Mouse (Mus musculus) cortical plate, adult 2 months (tissue): Measurements from ENCODE around the gene Fpgs.

ENCODE experiments used
- CTCF ChIP-seq: fragments of 200-500 bp; IDR thresholded peaks from 2 replicates; pipeline ENCODE4 v1.5.1; 2011; ENCODE audit warnings: mild to moderate bottlenecking, control low read depth, low read length; ENCODE audit not compliant: insufficient read depth; ENCODE audit errors: extremely low read depth
- POLR2A ChIP-seq: fragments of 200-500 bp; IDR thresholded peaks from 2 replicates; pipeline ENCODE4 v1.6.1; 2011; ENCODE audit warnings: mild to moderate bottlenecking, low read length, control low read depth; ENCODE audit not compliant: insufficient read depth; ENCODE audit errors: extremely low read depth

DNA sequence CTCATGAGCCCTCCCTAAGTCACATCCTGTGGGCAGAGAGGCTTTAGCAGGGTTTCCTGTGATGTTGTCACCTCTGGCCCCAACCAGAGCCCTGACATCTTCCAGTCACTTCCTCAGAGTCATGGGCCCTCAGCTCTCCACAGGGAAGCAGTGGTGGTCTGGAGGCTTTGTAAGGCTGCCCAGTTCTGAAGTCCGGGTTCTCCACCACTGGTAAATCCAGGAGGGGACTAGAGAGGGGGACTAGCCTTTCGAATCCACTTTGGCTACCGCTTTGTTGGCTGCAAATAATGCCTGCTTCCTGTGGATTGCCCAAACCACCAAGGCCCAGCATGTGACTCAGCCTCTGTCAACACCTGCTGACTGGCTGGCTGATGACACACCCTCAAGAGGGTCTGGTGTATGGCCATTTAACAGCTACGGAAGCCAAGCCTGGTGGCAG lies 11.1 kb upstream of the Fpgs start:
- TF ChIP-seq CTCF, result no peak
- no peak for TF ChIP-seq POLR2A
